In genomic region chr19:55480526-55480925, GRCm38 (mm10) we compare ENCODE assay signal across 12 mouse cellular contexts.
"Had no signal": no experiment of that assay in that cellular context is flagged by ENCODE, and none has a peak within 500 bp of the region (broad histone marks: within the 10 kb centered on the region; RNA-seq: fewer than 3 reads in every experiment).

No protein-coding gene starts in this region.

- H3K4me2 ChIP-seq: limb, embryonic 15.5 days; liver, embryonic 13.5 days; neural tube, embryonic 15.5 days had no signal

- H3K27me3 ChIP-seq: limb, embryonic 15.5 days; liver, embryonic 13.5 days; neural tube, embryonic 15.5 days had no signal

- H3K9ac ChIP-seq: limb, embryonic 15.5 days; liver, embryonic 13.5 days; neural tube, embryonic 15.5 days had no signal

- DNase-seq: layer of hippocampus, adult 9-11 months; layer of hippocampus, postnatal 36 days; liver, embryonic 13.5 days; lung, adult 2 months; lung, postnatal 4 days; right cerebral cortex, adult 18-20 months; right cerebral cortex, postnatal 25 days; thymus, postnatal 36 days had no signal

- H3K36me3 ChIP-seq: limb, embryonic 15.5 days; liver, embryonic 13.5 days; midbrain, embryonic 10.5 days; neural tube, embryonic 15.5 days had no signal

- H3K27ac ChIP-seq: limb, embryonic 15.5 days; liver, embryonic 13.5 days; neural tube, embryonic 15.5 days had no signal

- H3K9me3 ChIP-seq: limb, embryonic 15.5 days; liver, embryonic 13.5 days; midbrain, embryonic 10.5 days; neural tube, embryonic 15.5 days had no signal

- H3K4me3 ChIP-seq: limb, embryonic 15.5 days; liver, embryonic 13.5 days; midbrain, embryonic 10.5 days; myocyte; neural tube, embryonic 15.5 days had no signal
